Mouse (Mus musculus) frontal cortex, postnatal 10 days (tissue): Measurements from ENCODE around the gene Tspan15.
A peak's percentile ranks its signal among the peaks of the same experiment; 100 is the strongest.

Experiments used
- DNase-seq, 2 experiments: peaks; one replicate each; pipeline ENCODE4 v3.0.0; 2022; ENCODE audit warnings: low spot score in 2 of 2, mixed read lengths in 1 of 2

The Tspan15 gene

GRCm38 (mm10) chr10:62228126-62228525 is 2.9 kb downstream of the Tspan15 start:
- no peak for DNase-seq

- DNase-seq, result no peak
Observed at GRCm38 (mm10) chr10:62225839-62226238, 5.2 kb downstream of the Tspan15 start.

- DNase-seq, result no peak
Observed at GRCm38 (mm10) chr10:62224231-62224630, 6.8 kb downstream of the Tspan15 start.

- DNase-seq, result no peak
Observed at GRCm38 (mm10) chr10:62222777-62223176, 8.3 kb downstream of the Tspan15 start.

GRCm38 (mm10) chr10:62221647-62222046 is 9.4 kb downstream of the Tspan15 start:
- no peak for DNase-seq

- DNase-seq, result no peak
Observed at GRCm38 (mm10) chr10:62220732-62221514, 10.1 kb downstream of the Tspan15 start.

- no peak for DNase-seq
Observed at GRCm38 (mm10) chr10:62218789-62219172, 12.3 kb downstream of the Tspan15 start.

GRCm38 (mm10) chr10:62218044-62218788 is 12.8 kb downstream of the Tspan15 start:
- DNase-seq, result no peak

GRCm38 (mm10) chr10:62217196-62217595 is 13.9 kb downstream of the Tspan15 start:
- DNase-seq, result no peak

GRCm38 (mm10) chr10:62216595-62216994 is 14.5 kb downstream of the Tspan15 start:
- no peak for DNase-seq

GRCm38 (mm10) chr10:62215633-62216032 is 15.4 kb downstream of the Tspan15 start:
- no peak for DNase-seq

- DNase-seq, result no peak
Observed at GRCm38 (mm10) chr10:62215169-62215616, 15.9 kb downstream of the Tspan15 start.

GRCm38 (mm10) chr10:62211310-62211709 is 19.7 kb downstream of the Tspan15 start:
- DNase-seq, result no peak

- DNase-seq, result no peak
Observed at GRCm38 (mm10) chr10:62208241-62208896, 22.7 kb downstream of the Tspan15 start.

GRCm38 (mm10) chr10:62202574-62202973 is 28.5 kb downstream of the Tspan15 start:
- no peak for DNase-seq

- no peak for DNase-seq
Observed at GRCm38 (mm10) chr10:62198891-62199290, 32.2 kb downstream of the Tspan15 start.

GRCm38 (mm10) chr10:62197403-62197802 is 33.6 kb downstream of the Tspan15 start:
- no peak for DNase-seq

GRCm38 (mm10) chr10:62195376-62195775 is 35.7 kb downstream of the Tspan15 start:
- no peak for DNase-seq

GRCm38 (mm10) chr10:62194946-62195345 is 36.1 kb downstream of the Tspan15 start:
- DNase-seq, result no peak

- peak; percentile 41 to 50 for DNase-seq
Observed at GRCm38 (mm10) chr10:62194461-62194860, 36.6 kb downstream of the Tspan15 start.

GRCm38 (mm10) chr10:62194043-62194442 is 37.0 kb downstream of the Tspan15 start:
- no peak for DNase-seq

GRCm38 (mm10) chr10:62192701-62193157 is 38.3 kb downstream of the Tspan15 start:
- peak in 1 of 2 experiments; percentile 38 for DNase-seq
